ENCODE assay signal across 10 mouse cellular contexts in genomic region chr12:29534326-29534725, GRCm38 (mm10). TPM values are rescaled to one million over a fixed set of nuclear protein-coding genes. Genes with fewer than 3 reads are reported as not detected.
DNase-seq lines count a peak whose midpoint lies in the region; ATAC-seq and TF ChIP-seq lines count a peak whose summit lies in the region.
"Had no signal": no experiment of that assay in that cellular context is flagged by ENCODE, and none has a peak within 500 bp of the region (broad histone marks: within the 10 kb centered on the region; RNA-seq: fewer than 3 reads in every experiment).

No protein-coding gene starts in this region.

- H3K4me1 ChIP-seq in kidney, embryonic 16.5 days (ENCODE audit: insufficient read depth, low read length) = no peaks in the 10 kb centered on the region
- H3K4me1 ChIP-seq in cortical plate, adult 2 months (ENCODE audit: control insufficient read depth, insufficient read depth, low read length) = peaks cover 4% of the 10 kb centered on the region
- peaks cover 14% of the 10 kb centered on the region for H3K4me1 ChIP-seq in forebrain, postnatal 0 days (ENCODE audit: insufficient read depth)
- peaks cover 37% of the 10 kb centered on the region for H3K4me1 ChIP-seq in midbrain, embryonic 15.5 days

- no peak overlapping the region for H3K9ac ChIP-seq in kidney, embryonic 16.5 days (replicated peaks; ENCODE audit: low read length)
- H3K9ac ChIP-seq in forebrain, postnatal 0 days = peak overlapping the region; percentile 85
- H3K9ac ChIP-seq in midbrain, embryonic 15.5 days = peak overlapping the region; percentile 57

- peak overlapping the region; percentile 7; the same call in 1 of the 2 replicates for H3K4me3 ChIP-seq in kidney, embryonic 16.5 days (ENCODE audit: low read length)
- peak overlapping the region; percentile 75 for H3K4me3 ChIP-seq in cortical plate, adult 2 months (ENCODE audit: insufficient read depth, low read length)
- peak overlapping the region; percentile 55 for H3K4me3 ChIP-seq in forebrain, postnatal 0 days (ENCODE audit: low read depth, low read length)
- peak overlapping the region; percentile 45 for H3K4me3 ChIP-seq in midbrain, embryonic 15.5 days

- peak overlapping the region; percentile 29 for H3K4me2 ChIP-seq in kidney, embryonic 16.5 days (replicated peaks; ENCODE audit: low read depth, low read length)
- peak overlapping the region; percentile 81 for H3K4me2 ChIP-seq in forebrain, postnatal 0 days (ENCODE audit: low read depth)
- H3K4me2 ChIP-seq in midbrain, embryonic 15.5 days = peak overlapping the region; percentile 77

- no peak for ATAC-seq in kidney, embryonic 16.5 days (ENCODE audit: low FRiP score, low TSS enrichment)
- ATAC-seq in forebrain, postnatal 0 days = peak; percentile 60
- 0 out of 2 replicates have a peak, but pooled peaks have one; percentile 32 for ATAC-seq in midbrain, embryonic 15.5 days (replicated peaks)

- DNase-seq in kidney, postnatal 14 days = no peak
- DNase-seq in forebrain, postnatal 0 days = peak; percentile 83
- DNase-seq in lung, adult 18-20 months = no peak
- no peak for DNase-seq in adrenal gland, adult 18-20 months (ENCODE audit: low spot score in 2 of 2)
- DNase-seq in ovary, postnatal 10 days (ENCODE audit: low spot score) = no peak

- no peaks in the 10 kb centered on the region for H3K36me3 ChIP-seq in kidney, embryonic 16.5 days (ENCODE audit: insufficient read depth, low read length)
- no peaks in the 10 kb centered on the region for H3K36me3 ChIP-seq in forebrain, postnatal 0 days (ENCODE audit: insufficient read depth)
- H3K36me3 ChIP-seq in midbrain, embryonic 15.5 days (replicated peaks) = no peaks in the 10 kb centered on the region

- 0 out of 2 replicates have a peak, but pooled peaks have one; percentile 21 for TF ChIP-seq POLR2A in cortical plate, adult 2 months (IDR thresholded peaks at IDR 0.05; ENCODE audit: extremely low read depth, insufficient read depth, low read length)

- H3K27ac ChIP-seq in kidney, embryonic 16.5 days (ENCODE audit: low read length) = no peak overlapping the region
- peak overlapping the region; percentile 92 for H3K27ac ChIP-seq in cortical plate, adult 2 months (ENCODE audit: insufficient read depth, low read length)
- peak overlapping the region; percentile 97 for H3K27ac ChIP-seq in forebrain, postnatal 0 days (ENCODE audit: low read depth, low read length)
- peak overlapping the region; percentile 91 for H3K27ac ChIP-seq in midbrain, embryonic 15.5 days

- 7% methylated on average over 6 of the region's 6 CpGs for WGBS in kidney, embryonic 16.5 days
- WGBS in forebrain, postnatal 0 days = under 1% methylated on average over 6 of the region's 6 CpGs
- 1% methylated on average over 6 of the region's 6 CpGs for WGBS in midbrain, embryonic 15.5 days

- no peak for TF ChIP-seq CTCF in cortical plate, adult 2 months (IDR thresholded peaks at IDR 0.05; ENCODE audit: extremely low read depth, insufficient read depth, low read length)
- 0 out of 2 replicates have a peak, but pooled peaks have one; percentile 9 for TF ChIP-seq CTCF in forebrain, postnatal 0 days (IDR thresholded peaks at IDR 0.05; ENCODE audit: low read depth)

- peaks cover 63% of the 10 kb centered on the region for H3K27me3 ChIP-seq in kidney, embryonic 16.5 days (ENCODE audit: insufficient read depth, low read length)
- no peaks in the 10 kb centered on the region for H3K27me3 ChIP-seq in forebrain, postnatal 0 days (ENCODE audit: insufficient read depth, low read length)
- no peaks in the 10 kb centered on the region for H3K27me3 ChIP-seq in midbrain, embryonic 15.5 days (replicated peaks)

- H3K9me3 ChIP-seq in kidney, embryonic 16.5 days (ENCODE audit: low read length) = no peaks in the 10 kb centered on the region
- H3K9me3 ChIP-seq in forebrain, postnatal 0 days (ENCODE audit: low read length) = no peaks in the 10 kb centered on the region
- no peaks in the 10 kb centered on the region for H3K9me3 ChIP-seq in midbrain, embryonic 15.5 days

RNA-seq across cellular contexts. Expression of gene Myt1l, which starts 6.1 kb away (rescaled TPM):
- 0.39 and 0.41 TPM in 2 replicates for polyA plus RNA-seq in kidney, embryonic 16.5 days (2015; fragmentation: Nextera tagmentation; extraction: Ambion mirVana)
- polyA plus RNA-seq in cortical plate, adult 2 months (2012; rRNA removed) = 71.5 and 74.1 TPM in 2 replicates
- total RNA-seq in forebrain, postnatal 0 days (2014; rRNA removed) = 103 and 114 TPM in 2 replicates
- 167 and 218 TPM in 2 replicates for polyA plus RNA-seq in forebrain, postnatal 0 days (2015; fragmentation: Nextera tagmentation; extraction: Ambion mirVana)
- 322 and 331 TPM in 2 replicates for polyA plus RNA-seq in midbrain, embryonic 15.5 days (2015; fragmentation: Nextera tagmentation; extraction: Ambion mirVana)
- total RNA-seq in adrenal gland, adult 18-20 months (2021) = 1 to 10 TPM; 2.2 to 2.3 TPM
- total RNA-seq: liver, adult 2 months; MEL had no signal
- polyA plus RNA-seq: liver, adult 2 months had no signal

Comparison
In these comparisons a context has a peak if more than half of its experiments do, and no peak if none do; other contexts are left out.
1. H3K4me2 ChIP-seq: peak in every context shown above with its lines; median percentile 81 in forebrain, postnatal 0 days; 77 in midbrain, embryonic 15.5 days; 29 in kidney, embryonic 16.5 days.
2. H3K4me3 ChIP-seq: peak in every context shown above with its lines; median percentile 75 in cortical plate, adult 2 months; 55 in forebrain, postnatal 0 days; 45 in midbrain, embryonic 15.5 days; 7 in kidney, embryonic 16.5 days.
3. RNA of gene Myt1l, which starts 6.1 kb away (polyA plus RNA-seq): 322 to 331 TPM in midbrain, embryonic 15.5 days, 167 to 218 TPM in forebrain, postnatal 0 days and 71.5 to 74.1 TPM in cortical plate, adult 2 months; 0.39 to 0.41 TPM in kidney, embryonic 16.5 days; every median in the first group is over 10 times any median in the second.